Mouse (Mus musculus) cerebellum, postnatal 14 days (tissue): ENCODE measurements around the gene Amigo1.
A peak's percentile ranks its signal among the peaks of the same experiment; 100 is the strongest.

Experiments used
- DNase-seq, 2 experiments: peaks; one replicate each; pipeline ENCODE4 v3.0.0; 2021; ENCODE audit warnings: mixed read lengths in 2 of 2

The Amigo1 gene

GRCm38 (mm10) chr3:108184742-108185141, 1.4 kb upstream of the Amigo1 start:
- no peak for DNase-seq

DNA sequence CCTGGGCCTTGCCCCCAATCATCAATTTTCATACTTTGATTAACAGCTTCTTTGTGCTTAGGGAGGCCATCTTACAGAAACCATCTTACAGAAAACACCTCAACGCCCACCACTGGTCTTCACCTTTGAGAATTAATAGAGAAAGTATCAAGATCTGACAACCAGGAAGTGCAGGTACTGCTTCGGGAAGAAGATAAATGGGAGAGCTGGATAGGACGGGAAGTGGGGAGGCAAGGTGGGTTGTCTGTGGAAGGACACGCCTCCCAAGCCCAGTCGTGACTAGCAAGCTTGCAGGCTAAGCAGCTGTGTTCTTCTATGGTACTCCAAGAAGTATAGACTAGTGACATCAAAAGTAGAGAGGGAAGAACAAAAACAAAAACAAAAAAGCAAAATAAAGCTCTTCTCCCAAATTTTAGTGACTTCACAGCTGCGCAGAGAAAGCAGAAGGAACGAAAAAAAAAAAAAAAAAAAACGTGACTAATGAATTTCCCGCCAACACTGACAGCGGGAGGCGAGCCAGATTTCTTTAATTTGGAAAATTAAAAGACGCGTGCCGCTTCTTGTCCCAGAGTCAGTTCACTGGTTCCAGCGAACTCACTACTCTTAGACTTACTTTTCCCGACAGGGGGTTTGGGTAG, 556 bp upstream of the Amigo1 start:
- no peak for DNase-seq

GRCm38 (mm10) chr3:108187111-108187795, 1.1 kb downstream of the Amigo1 start:
- DNase-seq = peak; percentile 32 to 42

- peak; percentile 17 to 25 for DNase-seq
Measured at GRCm38 (mm10) chr3:108188716-108189490, 2.8 kb downstream of the Amigo1 start.

DNA sequence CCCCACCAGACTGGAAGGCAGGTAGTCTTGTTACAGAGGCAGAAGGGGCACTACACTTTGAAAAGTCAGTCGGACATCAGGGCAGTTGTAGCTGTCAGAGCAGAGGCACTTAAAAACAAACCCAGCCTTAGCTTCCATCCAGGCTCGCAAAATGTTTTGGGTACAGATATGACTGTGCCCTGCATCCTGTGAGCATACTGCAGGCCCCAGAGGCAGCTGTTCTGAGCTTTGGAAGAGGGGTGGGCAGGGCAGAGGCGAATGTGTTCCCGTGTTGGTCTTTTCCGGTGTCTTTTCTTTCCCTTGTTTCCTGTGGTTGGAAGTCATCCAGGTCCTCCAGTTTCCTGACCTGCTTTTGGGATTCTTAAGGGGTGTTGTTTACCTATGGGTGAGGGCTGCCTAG, 3.8 kb downstream of the Amigo1 start:
- DNase-seq = peak in 1 of 2 experiments; percentile 3

DNA sequence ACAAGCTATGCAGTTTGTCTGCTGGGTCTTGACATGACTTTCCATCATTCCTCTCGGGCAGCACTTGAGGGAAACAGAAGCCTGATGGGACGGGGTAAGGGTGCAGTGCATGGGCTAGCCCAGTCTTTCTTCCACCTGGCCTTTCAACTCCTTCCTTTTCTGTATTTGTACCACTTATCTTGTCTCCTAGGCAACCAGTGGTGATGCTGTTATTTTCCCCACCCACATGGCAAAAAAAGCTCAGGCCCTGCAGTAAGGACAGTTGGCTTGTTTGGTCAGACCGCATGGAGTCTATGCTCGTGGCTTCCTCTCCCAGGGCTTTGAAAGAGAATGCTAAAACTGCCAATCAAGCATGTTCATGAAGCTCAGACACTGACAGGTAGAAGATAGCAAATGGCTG, 7.6 kb downstream of the Amigo1 start:
- DNase-seq = peak in 1 of 2 experiments; percentile 1

DNA sequence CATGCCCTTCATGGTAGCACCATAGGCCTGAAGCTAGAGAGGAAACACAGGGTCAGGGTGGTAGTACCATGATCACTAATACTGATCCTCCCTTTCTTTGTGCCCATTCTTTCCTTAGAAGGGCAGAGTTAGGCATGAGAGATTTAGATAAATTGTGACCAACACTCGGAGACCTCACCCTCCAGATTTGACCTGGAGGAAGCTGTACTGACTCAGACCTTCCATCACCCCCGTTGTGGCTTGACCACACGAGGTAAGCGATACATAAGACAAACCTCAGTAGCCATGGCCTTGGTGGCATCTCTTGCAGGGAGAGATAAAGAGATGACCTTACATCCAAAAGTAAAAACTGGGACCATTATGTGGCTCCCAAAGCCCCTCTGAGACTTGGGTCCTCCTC, 9.2 kb downstream of the Amigo1 start:
- DNase-seq = no peak

- DNase-seq = peak; percentile 56 to 62
Measured at GRCm38 (mm10) chr3:108195941-108196590, 9.9 kb downstream of the Amigo1 start.

DNA sequence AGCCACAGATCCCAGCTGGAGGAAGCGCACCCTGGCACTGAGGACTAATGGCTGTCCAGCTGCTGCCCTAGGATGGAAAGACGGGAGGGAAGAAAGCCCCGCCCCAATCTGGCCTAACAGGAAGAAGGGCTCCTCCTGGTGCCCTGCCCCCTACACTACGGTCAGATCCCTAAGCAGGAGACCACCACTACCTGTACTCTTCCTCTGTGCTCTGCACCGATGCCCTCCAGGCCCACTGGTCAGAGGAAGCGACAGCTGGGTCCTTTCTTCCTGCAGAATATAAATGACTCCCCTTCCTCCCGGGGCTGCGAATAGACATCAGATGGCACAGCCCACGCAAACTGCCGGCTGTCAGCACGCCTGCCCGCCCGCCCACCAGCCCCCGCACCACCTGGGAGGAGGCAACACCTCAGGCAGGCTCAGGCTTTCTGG, 10.9 kb downstream of the Amigo1 start:
- peak; percentile 72 to 80 for DNase-seq

DNA sequence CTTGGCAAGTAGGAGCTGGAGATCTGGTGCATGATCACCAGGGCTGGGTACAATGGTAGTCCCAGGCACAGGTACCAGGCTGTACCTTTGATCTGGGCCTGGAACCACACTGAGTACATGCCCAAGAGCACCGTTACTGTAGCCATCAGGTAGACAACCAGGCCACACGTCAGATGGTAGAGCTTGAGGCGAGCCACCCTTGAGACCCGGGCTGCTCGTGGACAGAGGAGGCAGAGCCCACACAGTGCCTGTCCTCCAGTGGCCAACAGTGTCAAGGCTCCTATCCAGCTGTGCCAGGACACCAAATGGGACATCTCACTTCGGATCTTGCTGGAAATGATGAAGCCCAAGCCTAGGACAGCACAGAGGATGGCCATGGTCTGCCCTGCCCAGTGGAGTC, 13.1 kb downstream of the Amigo1 start:
- DNase-seq = peak in 1 of 2 experiments; percentile 9

- DNase-seq = peak; percentile 88
Measured at GRCm38 (mm10) chr3:108200329-108201323, 14.5 kb downstream of the Amigo1 start, which contains the start of gene Cyb561d1. TSS of gene Cyb561d1 (minus strand) at chr3:108201212.

GRCm38 (mm10) chr3:108202506-108202905, 16.4 kb downstream of the Amigo1 start:
- no peak for DNase-seq

GRCm38 (mm10) chr3:108203212-108203611, 17.1 kb downstream of the Amigo1 start:
- DNase-seq = peak; percentile 59 to 63

DNA sequence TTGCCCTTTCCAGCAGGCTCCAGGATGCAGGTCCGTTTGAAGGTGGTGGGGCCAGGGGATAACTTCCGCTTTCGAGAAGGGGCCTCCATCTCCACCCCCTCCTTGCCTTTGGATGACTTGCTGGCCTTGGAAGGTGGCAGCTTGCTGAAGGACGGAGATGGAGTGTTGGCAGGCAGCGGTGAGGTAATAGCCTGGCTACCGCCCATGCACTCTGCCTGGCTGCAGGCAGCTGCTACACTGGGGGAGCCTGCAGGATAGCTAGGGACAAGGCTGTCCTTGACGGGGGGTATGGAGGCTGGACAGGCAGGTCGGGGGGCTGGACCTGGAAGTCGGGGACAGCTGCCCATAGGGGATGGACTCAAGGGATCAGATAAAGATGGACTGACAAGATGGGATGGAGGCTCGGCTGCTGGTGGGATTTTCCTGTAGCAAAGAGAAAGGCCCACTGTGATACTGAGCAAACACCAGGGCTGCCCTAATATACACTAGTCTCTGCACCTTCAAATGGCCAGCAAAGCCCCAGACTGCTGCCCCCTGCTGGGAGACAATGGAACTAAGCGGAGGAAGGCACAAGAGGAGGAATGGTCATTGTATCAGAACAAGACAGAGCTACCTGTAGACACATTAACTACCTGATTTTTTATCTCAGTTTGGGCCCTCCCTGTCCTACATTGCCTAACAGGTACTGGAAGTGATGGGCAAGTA, 17.6 kb downstream of the Amigo1 start:
- peak; percentile 90 to 94 for DNase-seq

DNA sequence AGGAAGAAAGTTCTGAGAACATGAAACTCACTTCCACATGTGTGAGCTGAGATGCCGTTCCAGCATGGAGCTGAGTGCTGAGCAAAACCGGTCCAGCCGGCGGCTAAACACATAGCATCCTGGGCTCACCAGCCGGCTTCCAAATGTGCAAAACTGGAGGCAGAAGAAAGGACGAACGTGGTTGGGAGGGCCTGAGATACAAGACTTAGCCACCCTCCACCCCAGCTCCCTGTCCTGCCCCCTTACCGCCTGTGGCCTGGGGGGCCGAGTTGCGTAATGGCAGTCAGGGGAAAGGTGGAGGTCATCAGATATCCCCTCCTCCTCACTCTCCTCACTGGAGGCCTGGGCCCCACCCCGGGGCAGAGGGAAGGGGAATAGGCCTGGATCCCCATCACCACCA, 18.3 kb downstream of the Amigo1 start:
- DNase-seq = peak in 1 of 2 experiments; percentile 11

GRCm38 (mm10) chr3:108205601-108206000, 19.5 kb downstream of the Amigo1 start:
- DNase-seq = no peak

- DNase-seq = peak; percentile 59 to 64
Measured at GRCm38 (mm10) chr3:108206731-108207375, 20.7 kb downstream of the Amigo1 start.

GRCm38 (mm10) chr3:108209001-108209400, 22.9 kb downstream of the Amigo1 start:
- DNase-seq = peak in 1 of 2 experiments; percentile 30

DNA sequence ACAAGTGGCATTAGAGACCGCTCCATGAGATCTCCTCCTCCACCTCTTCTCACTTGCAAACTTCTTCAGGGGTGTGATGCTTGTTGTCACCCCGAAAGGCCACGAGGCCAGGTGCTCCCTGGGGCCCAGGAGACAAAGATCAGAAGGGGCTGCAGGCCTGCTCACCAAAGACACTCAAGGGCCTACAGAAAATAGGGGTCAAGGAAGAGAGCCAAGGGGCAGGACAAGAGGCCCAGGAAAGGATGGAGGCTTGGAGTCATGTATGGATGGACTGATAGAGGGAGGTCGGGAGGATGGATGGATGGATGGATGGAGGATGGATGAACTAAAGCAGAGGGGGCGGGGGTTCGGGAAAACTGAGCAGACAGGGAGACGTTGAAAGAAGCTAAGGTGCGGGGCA, 23.4 kb downstream of the Amigo1 start:
- peak; percentile 49 to 60 for DNase-seq
